Mouse (Mus musculus): ENCODE measurements around the gene Ccdc186.

Gene Ccdc186

DNA sequence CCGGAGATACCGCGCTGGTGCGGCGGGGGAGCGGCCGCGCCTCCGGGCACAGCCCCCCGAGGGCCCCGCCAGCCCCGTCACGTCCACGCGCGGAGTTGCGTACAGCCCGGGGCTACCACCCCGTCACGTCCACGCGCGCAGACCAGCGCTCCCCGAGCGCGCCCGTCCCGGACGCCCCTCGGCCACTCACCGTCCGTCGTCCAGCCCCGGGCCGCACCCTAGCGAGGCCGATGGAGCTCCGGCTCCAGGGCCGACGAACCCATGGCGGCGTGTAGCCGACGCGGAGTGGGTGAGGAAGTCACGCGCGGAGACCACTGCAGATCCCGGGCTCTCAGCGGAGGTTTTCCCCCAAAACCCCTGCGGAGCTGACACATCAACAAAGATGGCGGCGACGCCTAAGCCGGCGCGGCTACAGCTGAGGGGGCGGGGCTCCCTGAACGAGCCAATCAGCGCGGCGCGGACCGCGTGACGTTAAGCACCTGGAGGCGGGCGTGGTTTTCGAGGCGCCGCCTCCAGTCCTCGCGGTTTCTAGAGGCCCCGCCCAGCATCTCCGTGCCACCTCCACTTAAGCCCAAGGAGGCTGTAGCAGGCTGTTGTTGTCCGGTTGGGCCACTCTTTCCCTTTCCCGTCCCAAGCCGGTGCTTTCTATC, at the start of gene Ccdc186:
Ccdc186 (minus strand) TSS at position 393 of the 650 bp plus-strand sequence.
- in situ Hi-C loops (cut with MboI; ENCODE audit: unreplicated experiment in 2 of 2): loop anchor here (25.0 kb wide), 3 partner anchors 215 to 1535 kb away; partner anchors contain the start of gene Fam160b1 (in 1 of the 2)

DNA sequence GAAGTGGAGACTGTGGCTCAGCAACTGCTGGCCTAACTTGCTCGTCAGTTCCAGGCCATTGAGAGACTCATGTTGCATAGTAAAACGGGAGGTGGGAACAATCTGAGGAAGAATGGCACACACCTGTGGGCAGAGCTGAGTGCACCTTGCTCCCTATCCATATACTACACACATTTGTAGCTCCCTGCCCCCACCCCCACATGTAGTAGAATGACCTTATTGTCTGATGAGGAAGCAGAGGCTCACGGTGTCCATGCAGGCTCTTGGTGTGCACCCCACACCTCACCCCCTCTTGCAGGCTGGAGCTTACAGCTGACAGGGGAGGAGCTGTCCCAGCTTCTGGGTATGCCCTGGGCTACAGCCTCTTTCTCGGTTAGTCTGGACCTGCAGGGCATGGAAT, 45.7 kb upstream of the Ccdc186 start:
- in situ Hi-C loops (cut with MboI; ENCODE audit: unreplicated experiment in 2 of 2): no loop called here

DNA sequence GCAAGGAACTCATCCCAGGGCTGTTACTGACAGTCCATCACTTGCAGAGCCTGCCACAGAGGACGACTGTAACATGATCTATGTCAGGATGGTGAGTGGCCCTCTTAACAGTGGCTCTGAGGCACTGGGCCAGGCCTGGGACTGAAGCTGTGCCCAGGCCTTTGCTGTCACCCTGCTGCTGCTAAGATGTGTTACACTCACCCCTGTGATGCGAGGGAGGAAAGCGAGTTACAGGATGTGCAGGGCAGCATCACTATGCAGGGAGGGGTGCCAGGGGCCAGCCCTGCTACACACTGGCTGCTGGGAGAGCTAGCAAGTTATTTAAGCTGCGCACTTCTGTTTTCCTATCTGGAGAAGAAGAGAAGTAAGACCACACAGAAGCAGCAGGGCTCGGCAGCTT, 34.5 kb upstream of the Ccdc186 start:
- in situ Hi-C loops (cut with MboI; ENCODE audit: unreplicated experiment in 2 of 2): no loop called here

DNA sequence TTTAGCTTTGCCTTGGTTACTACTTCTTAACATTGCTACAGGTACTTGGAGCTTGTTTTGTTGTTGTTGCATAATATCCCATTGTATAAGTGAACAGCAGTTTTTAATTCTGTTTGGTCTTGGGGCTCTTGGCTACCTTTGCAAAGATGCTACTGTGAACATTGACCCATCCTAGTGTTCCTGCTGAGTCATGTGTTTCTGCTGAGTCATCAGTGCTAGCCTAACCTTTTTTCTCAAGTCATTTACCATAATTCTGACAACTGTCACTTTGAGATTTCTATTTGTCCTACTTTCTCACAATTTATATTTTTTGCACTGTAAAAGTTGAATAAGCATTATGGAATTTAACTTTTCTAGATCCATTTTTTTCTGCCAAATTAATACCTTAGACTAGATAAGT, 30.6 kb upstream of the Ccdc186 start:
- in situ Hi-C loops (cut with MboI; ENCODE audit: unreplicated experiment in 2 of 2): no loop called here

DNA sequence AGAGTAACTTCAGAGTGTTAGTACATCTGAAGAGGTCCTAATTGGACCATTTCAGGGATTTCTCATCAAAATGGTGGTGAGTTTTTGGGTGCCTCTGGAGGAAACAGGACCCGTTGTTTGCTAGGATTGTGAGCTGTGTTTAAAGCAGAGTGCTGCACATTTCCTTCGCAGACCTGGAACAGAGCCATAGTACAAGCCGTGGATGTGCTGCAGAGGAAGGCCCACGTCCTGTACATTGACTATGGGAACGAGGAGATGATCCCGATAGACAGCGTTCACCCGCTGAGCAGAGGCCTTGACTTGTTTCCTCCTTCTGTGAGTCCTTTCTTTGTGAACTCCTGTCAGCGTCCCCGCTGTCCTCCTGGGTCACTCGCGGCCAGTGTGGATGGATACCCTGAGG, 21.0 kb upstream of the Ccdc186 start:
- in situ Hi-C loops (cut with MboI; ENCODE audit: unreplicated experiment in 2 of 2): no loop called here

DNA sequence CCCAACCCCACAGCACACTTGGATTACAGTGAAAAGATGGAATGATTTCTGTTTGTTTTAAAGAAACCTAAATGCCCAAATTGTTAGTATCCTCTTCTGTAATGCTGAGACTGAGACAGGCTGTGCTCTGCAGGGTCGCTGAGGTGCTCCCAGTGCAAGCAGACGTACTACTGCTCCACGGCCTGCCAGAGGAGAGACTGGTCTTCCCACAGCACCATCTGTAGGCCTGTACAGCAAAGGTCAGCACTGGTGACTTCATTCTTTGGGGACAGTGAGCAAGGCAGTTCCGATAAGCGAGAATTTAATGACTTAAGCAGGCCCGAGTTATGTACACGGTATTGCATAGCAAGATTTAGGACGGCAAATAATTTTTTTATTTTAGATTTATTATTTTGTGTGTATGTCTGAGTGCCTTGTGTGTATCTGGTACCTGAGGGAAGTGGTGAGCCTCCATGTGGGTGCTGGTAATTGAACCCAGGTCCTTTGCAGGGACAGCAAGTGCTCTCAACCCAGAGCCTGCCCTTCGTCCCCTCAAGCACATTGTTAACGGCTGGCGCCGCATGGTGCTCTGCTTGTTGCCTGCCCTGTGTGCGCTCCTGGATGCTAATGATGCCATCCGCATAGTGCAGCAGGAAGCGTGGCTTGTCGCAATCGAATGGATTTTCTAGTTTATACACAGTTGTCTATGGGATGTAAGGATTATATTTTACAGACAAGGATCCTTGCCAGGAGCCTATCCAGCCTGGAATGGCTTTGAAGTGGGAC, 17.1 kb upstream of the Ccdc186 start:
- in situ Hi-C loops (cut with MboI; ENCODE audit: unreplicated experiment in 2 of 2): no loop called here

DNA sequence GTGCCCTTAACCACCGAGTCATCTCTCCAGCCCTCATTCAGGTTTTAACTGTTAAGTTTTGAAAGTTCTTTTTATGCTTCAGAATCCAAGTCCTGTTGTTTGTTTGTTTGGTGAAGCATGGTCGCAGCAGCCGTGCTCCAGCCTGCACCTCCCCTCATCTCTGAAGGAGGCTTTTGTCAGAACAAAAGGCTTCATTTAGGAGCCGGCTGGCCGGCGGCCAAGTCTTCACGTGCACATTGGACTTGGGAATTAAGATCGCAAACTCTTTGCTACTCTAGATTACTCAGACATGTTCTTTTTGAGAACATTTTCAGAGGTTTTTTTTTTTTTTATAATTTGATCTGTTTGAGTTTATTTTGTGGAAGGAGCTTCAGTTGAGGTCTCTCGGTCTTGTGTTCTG, 13.3 kb upstream of the Ccdc186 start:
- in situ Hi-C loops (cut with MboI; ENCODE audit: unreplicated experiment in 2 of 2): no loop called here

DNA sequence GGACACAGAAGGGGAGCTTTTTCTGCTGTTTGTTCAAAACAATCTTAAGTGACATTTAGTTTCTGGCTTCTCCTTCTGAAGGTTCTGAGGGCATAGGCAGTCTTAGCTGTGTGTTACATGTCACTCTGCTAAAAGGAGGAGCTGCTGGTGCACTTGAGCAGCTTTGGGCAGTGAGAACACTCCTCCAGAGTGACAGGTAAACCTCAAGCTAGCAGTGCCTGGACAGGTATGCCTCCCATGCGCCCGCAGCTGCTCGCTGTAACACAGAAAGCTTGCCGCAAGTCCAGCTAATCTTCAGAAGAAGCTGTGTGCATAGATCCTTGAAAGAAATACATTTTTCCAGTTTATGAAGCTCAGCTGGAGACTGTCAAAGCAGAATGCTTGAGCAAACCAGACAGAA, 8.2 kb upstream of the Ccdc186 start:
- in situ Hi-C loops (cut with MboI; ENCODE audit: unreplicated experiment in 2 of 2): no loop called here

DNA sequence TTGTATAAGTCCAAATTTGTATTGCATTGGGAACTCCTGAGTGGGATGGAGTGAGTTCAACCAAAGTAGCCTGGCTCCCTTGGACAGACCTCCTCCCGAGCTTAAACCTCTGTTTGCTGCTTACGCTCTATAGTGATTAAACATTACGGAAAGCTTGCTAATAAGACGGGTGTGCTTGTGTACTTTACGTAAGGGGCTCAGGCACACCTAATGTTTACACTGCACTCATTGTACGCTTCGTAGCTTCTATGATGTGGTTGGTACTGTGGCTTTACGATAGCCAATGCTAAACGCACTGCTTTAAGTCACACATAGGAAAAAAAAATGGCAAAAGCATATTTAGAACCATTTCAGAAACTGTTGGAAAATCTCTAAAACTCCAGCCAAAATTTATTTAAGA, 7.3 kb upstream of the Ccdc186 start:
- in situ Hi-C loops (cut with MboI; ENCODE audit: unreplicated experiment in 2 of 2): no loop called here

DNA sequence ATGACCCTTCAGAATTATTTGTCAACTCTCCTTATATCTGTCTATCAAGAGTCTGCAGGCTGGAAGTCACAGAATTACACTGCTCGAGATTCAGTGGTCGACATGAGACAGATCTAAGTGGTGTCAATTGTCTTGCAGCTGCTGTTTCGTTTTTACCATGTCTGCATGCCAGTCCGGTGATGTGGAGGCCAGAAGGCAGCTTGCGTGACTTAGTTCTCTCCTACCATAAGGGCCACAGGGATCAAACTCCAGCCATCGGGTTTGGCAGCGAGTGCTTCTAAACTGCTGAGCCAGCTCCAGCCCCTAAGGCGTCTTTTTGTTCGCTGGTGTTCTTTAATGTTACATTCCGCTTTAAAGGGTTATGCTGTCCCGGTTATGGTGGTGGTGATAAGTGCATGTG, 6.3 kb upstream of the Ccdc186 start:
- in situ Hi-C loops (cut with MboI; ENCODE audit: unreplicated experiment in 2 of 2): no loop called here

DNA sequence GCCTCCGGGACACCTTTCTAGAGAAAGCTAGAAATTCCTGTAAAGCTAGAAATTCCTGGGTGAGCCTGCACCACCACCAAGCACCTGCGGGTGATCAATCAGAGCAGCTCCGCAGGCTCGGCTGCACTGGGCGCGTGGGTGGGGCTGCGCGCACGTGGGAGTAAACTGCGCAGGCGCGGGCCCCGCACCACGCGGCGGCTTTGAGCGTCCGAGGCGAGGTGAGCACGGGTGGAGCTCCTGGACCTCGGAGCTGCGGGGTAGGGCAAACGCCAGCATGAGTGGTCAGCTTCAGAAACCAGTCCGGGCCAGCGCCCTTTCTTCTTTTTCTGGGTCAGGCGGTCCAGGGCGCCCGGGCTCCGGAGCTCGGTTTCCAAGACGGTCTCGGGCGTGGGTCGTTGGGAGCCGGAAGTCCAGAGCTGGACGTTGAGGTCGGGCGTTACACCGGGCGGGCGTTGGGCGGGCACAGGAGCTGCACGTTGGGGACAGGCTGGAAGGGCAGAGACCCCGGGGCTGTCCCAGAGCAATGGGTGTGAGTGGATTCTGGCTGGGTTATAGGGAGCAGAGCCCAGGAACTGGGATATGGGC, 4.1 kb upstream of the Ccdc186 start, which contains the start of gene Tdrd1:
Tdrd1 (plus strand) TSS at position 163 of the 585 bp plus-strand sequence.
- in situ Hi-C loops (cut with MboI; ENCODE audit: unreplicated experiment in 2 of 2): no loop called here

DNA sequence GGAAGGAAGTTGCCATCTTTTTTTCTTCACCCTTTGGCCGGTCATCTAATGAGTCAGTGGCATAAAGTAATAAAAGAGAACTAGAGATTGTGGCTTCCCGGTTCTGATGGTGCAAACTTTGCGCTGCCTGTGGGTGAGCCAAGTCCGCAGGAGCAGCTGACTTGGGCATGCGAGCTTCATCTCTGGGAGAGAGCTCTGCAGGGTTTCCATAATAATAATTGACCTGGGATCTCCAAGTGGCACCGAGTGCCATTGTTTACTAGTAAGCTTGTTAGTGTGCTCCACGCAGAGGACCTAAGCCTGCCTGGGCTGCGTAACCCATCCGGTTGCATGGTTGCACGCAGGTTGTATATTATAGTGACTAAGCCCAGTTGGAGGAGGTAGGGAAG, 452 bp upstream of the Ccdc186 start:
- in situ Hi-C loops (cut with MboI; ENCODE audit: unreplicated experiment in 2 of 2): loop anchor here (25.0 kb wide), 3 partner anchors 215 to 1535 kb away; partner anchors contain the start of gene Fam160b1 (in 1 of the 2)

DNA sequence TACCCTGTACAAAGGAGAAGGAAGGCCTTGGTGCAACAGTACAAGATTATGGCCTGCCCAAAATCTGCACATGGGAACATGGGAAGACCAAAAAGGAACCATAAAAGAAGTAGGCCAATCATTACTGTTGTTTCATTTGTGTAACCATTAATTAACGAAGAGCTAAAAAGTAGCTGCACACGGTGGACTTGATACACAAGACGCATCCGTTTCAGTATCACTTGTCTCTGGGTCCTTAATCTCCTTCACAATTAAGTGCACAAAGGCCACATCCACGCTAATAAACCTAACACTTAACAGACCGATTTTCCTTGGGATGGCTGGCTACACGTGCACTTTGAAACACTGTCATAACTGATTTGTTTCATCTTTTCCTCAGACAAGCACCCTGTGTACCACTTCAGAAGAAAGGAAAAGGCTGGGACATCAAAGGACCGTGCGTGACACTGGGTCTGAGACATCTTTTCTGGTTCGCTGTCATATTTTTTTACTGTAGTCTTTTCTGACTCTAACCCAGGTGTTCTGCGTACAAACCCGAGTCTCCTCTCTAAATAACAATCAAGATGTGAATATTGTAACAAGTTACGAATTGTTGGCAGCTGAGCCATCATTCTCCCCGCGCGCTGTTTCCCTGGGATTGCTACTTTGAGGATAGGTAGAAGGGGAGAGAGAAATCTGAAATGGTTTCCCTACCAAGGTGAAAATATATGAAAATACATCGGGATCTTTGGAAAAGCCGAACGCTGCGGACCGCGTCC, 771 bp downstream of the Ccdc186 start:
- in situ Hi-C loops (cut with MboI; ENCODE audit: unreplicated experiment in 2 of 2): loop anchor here (25.0 kb wide), 3 partner anchors 216 to 1534 kb away; partner anchors contain the start of gene Fam160b1 (in 1 of the 2)

DNA sequence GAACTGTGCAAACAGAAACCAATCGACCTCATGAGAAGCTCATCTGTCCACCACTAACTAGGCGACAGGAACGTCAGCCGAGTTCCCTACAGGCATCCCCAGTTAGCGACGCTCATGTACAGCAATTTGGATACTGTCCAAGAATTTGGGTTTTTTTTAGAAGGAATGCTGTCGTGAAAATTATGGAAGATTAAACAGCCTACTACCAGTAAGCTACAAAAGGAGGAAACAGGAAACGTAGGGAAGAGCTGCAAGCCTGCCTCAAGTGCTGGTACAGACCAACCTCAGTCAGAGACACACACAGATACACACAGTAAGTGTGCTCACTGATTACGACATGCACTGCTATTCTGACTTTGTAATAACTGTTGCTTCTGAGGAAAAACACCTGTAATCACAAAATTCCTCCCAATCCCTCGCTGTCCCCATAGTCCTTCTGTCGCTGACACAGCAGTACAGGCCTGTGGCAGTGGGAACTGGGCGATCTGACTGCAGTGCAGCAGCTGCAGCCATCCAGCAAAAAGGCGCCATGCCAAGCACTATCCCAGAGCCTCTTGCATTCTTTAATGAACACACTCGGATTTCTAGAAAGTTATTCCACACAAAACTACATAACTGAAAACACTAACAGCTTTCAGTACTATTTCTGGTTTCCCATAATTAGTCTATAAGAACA, 4.0 kb downstream of the Ccdc186 start:
- in situ Hi-C loops (cut with MboI; ENCODE audit: unreplicated experiment in 2 of 2): loop anchor here (10.0 to 25.0 kb wide), 4 partner anchors 219 to 1531 kb away; partner anchors contain the start of gene Fam160b1 (in 1 of the 2)

DNA sequence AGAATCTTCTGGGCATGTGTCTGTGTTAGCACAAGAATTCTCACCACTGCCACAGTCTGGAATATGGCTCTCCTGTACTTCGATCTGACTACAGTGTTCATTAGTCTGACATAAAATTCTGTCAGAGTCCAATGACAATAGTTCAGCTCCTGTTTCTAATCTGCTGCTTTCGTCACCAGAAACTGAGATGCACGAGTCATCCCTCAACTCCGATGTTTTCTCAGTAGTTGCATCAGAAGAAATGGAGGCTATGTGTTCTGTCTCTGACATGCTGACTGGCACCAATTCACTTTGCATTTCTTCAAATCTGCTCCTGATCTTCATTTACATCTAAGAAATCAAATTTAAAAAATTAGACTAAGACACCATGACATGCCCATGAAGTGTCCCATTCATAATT, 8.6 kb downstream of the Ccdc186 start:
- in situ Hi-C loops (cut with MboI; ENCODE audit: unreplicated experiment in 2 of 2): loop anchor here (10.0 to 25.0 kb wide), 4 partner anchors 224 to 1526 kb away; partner anchors contain the start of gene Fam160b1 (in 1 of the 2)

DNA sequence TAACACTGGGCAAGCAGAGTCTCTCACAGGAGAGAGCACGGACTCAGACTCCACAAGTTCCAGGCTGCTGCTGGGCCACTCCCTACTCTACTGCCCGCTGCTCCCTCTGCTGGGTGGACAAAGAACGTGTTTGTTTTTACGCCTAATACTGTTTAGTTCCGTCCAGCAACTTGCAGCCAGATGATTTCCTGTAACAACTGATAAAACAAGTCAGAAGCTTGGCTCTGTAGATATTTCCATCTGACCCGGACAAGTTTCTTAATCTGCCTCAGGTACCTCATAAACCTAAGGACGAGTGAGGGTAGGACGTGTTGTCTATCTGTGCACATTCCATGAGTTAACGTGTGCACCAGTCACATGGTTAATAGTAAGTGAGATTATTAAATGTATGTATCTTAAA, 10.4 kb downstream of the Ccdc186 start:
- in situ Hi-C loops (cut with MboI; ENCODE audit: unreplicated experiment in 2 of 2): loop anchor here (10.0 to 25.0 kb wide), 4 partner anchors 226 to 1524 kb away; partner anchors contain the start of gene Fam160b1 (in 1 of the 2)

DNA sequence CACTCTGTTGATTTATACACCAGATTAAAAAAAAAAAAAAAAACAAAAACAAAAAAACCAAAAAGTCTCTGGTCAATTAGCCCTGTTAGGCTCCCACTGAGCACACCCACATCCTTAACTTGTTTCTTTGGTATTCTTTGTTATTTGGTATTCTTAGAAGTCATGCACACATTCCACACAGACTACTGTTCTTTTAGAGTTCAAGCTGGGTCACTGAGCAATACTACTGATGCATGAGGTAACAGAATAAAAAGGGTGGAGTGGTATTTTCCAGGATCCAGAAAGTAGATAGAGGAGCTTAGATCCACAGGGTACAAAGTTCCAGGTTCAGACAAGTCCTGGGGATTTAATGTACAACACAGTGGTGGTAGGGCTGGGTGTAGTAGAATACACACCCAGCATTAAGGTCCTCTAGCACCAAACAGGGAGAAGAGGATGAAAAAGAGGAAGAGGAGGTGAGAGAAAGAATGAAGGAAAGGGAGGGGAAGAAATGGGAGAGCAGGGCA, 11.3 kb downstream of the Ccdc186 start:
- in situ Hi-C loops (cut with MboI; ENCODE audit: unreplicated experiment in 2 of 2): loop anchor here (10.0 to 25.0 kb wide), 4 partner anchors 227 to 1523 kb away; partner anchors contain the start of gene Fam160b1 (in 1 of the 2)

DNA sequence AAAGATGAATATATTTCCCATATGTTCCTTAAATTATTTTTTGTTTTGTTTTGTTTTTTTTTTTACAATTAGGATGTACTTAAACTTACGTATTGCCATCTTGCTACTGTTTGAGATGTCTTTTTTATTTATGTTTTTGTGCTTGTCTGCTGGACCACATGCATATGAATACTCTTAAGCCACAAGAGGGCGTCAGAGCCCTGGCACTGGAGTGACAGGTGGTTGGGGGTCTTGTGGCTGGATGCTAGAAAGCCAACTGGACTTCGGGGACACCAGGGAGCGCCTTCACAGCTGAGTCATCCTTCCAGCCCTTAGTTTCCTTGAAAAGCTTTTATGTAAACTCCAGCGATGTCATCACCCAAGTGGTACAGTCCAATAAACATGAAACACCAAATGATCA, 13.2 kb downstream of the Ccdc186 start:
- in situ Hi-C loops (cut with MboI; ENCODE audit: unreplicated experiment in 2 of 2): loop anchor here (10.0 to 25.0 kb wide), 4 partner anchors 226 to 1521 kb away; partner anchors contain the start of gene Fam160b1 (in 1 of the 2)

DNA sequence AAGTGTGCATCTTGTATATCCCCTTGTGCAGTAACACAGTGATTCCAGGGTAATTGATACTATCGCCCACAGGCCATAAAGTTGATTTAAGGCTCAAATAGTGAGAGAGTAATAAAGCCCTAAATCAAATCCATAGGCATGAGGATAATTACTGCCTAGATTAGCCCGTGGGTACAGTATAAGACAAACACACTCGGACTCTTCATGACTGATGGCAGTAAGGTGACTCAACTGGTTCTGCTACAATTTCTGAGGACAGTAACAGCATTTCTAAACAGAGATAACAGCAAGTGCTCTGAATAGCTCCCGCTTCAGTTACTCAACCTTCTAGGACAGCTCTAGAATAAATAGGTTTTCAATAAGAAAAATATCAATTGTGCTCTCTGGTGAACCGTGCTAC, 14.9 kb downstream of the Ccdc186 start:
- in situ Hi-C loops (cut with MboI; ENCODE audit: unreplicated experiment in 2 of 2): loop anchor here (10.0 to 25.0 kb wide), 4 partner anchors 228 to 1520 kb away; partner anchors contain the start of gene Fam160b1 (in 1 of the 2)
